Mouse (Mus musculus) left cerebral cortex, postnatal 36 days (tissue): ENCODE measurements around the gene Nt5dc2. TPM values are rescaled to one million over a fixed set of nuclear protein-coding genes. Genes with fewer than 3 reads are reported as not detected.

ENCODE experiments used
- DNase-seq, 2 experiments: peaks; one replicate each; pipeline ENCODE4 v3.0.0; 2021 to 2022; ENCODE audit warnings: low spot score in 2 of 2, mixed read lengths in 1 of 2
- intact Hi-C: fragments of 180-260 bp; cut with DNase I; formaldehyde crosslinking; loops from one replicate; pipeline ENCODE4 v1.15.1; 2025
- total RNA-seq, 2 experiments: library from RNA; stranded (reverse); gene quantifications; 2 replicates each; pipeline ENCODE4 v1.2.3; 2021

Gene Nt5dc2
- total RNA-seq = 1 to 10 TPM; 2.8 to 4.6 TPM

GRCm38 (mm10) chr14:31130236-31131220 lies at the start of gene Nt5dc2:
Nt5dc2 (plus strand) TSS chr14:31131053.
- intact Hi-C loops = loop anchor here (5.0 to 10.0 kb wide), 2 partner anchors 67 to 364 kb away; partner anchors contain the start of genes Eaf1 and Mettl6
- peak; percentile 58 to 59 for DNase-seq

DNA sequence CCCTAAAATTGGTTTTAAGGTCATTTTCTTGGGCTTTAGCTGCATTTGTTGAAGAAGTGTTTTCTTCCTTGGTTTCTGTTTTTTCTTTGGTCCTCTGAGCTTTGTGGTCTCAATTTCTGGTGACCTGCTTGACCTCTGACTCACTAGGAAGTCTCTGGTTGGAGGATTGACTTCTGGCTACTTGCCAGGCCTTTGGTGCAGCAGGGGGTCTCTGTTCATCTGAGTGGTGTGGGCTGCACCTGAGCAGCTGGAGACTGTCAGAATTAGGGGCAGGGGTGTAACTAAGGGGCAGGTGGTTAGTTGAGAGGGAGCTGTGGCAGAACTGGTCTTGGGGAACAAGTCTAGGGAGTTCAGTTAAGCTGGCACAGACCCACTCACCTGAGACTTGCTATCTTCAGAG lies 49.7 kb upstream of the Nt5dc2 start:
- intact Hi-C loops = no loop called here

GRCm38 (mm10) chr14:31087433-31087832 lies 43.4 kb upstream of the Nt5dc2 start:
- no peak for DNase-seq
- intact Hi-C loops = no loop called here

More for the DNA sequence above, 49.7 kb upstream of the Nt5dc2 start:
- DNase-seq = no peak

DNA sequence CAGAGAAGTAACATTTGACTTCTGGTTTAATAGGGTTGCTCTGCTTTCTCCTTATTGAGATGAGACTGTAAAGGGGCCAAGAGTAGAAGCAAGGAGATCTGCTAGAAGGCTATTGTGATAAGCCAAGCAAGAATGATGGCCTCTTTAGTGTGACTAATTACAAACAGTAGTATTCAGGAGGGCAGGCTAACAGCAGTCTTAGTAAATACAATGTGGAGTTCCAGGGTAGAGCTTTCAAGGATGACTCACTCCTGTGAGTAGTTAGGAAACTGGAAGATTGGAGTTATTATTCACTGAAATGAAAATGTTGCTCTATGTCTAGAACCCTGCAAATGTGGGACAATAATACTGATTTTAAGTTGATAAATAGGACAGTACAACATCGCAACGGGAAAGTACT lies 42.3 kb upstream of the Nt5dc2 start:
- intact Hi-C loops = no loop called here
- no peak for DNase-seq

DNA sequence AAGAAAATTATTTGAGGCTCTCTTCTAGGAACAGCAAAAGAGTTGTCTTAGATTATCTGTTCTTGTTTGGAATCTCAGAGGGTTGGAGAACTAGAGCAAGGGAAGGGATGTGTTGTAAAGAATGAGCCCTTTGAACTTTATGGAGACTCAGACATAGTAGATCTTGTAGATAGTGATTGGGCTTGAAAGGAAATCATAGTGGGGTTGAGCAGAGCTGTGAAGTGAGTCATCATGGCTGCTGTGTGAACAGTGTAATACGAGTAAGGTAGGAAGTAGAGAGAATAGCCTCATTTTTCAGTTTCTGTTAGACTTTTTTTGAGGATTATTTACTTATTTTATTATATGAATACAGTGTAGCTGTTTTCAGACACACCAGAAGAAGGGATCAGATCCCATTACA lies 40.9 kb upstream of the Nt5dc2 start:
- intact Hi-C loops = no loop called here
- DNase-seq = no peak

DNA sequence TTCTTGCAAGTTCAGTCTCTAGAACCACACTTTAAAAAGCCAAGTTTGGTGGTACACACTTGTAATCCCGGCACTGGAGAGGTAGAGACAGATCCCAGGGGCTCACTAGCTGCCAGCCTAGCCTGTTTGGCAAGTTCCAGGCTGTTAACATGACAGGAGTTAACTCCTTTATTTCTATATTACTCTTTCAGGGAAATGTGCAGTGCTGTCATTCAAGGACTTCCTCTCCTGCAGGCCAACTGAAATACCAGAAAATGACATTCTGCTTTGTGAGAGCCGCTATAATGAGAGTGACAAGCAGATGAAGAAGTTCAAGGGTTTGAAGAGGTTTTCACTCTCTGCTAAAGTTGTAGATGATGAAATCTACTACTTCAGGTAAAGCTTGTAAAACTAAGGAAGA lies 25.7 kb upstream of the Nt5dc2 start:
- intact Hi-C loops = no loop called here
- DNase-seq = no peak

- intact Hi-C loops = no loop called here
- DNase-seq = no peak
These were observed 20.2 kb upstream of the Nt5dc2 start for GRCm38 (mm10) chr14:31110613-31111012.

DNA sequence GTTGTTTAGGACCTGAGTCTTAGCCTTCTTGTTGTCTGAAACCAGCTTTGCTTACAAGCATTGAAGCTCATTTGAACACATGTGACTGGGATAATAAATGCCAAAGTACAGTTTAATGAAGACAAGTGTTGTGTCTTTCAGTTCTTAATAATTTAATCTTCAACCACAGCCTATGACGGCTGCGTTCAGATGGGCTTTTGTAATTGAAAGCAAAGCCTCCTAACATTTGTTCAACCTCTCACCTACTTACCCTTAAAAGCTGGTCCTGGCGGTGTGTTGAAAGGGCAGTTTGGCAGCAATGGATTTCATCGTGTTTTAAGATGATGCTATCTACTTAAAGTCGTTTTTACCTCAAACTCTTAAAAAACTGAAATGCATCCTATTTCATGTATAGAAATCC lies 18.7 kb upstream of the Nt5dc2 start:
- no peak for DNase-seq
- intact Hi-C loops = no loop called here

DNA sequence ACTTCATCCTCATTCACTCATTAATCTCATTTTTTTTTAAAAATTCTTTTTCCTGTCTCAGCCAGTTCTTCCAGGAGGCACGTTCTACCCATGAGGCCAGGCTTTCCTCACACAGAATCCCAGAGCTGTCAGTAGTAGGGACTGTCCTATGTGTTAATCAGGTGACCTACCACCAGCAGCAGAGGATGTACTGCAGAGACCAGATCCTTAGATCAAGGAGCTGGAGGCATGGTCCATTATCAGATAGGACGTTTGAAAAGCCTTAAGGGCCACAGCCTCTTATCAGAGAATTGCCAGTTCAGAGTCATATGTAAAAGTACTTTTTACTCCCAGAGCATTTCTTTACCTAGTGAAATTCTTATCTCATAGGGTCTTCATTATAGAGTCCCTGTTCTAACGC lies 16.8 kb upstream of the Nt5dc2 start:
- DNase-seq = no peak
- intact Hi-C loops = no loop called here

DNA sequence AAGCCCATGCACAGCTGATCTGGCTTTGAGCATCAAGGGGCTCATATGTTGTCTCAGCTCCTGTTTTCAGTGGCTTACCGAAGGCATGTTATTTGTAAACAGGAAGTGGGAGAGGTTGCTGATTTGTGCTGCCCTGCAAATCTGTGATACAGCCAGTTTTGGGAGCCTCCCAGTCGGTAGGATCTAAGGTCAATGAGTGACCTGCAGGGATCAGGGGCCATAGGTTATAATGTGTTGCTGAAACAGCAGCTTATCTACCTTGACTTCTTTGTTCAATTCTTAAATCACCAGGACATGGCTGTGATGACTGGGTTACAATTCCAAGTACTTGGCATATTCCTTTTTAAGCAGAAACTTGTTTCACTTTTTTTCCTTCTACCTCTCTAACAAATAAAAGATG lies 15.3 kb upstream of the Nt5dc2 start:
- intact Hi-C loops = no loop called here
- no peak for DNase-seq

GRCm38 (mm10) chr14:31125106-31126075 lies 5.5 kb upstream of the Nt5dc2 start:
- no peak for DNase-seq
- intact Hi-C loops = no loop called here

- no peak for DNase-seq
- intact Hi-C loops = no loop called here
These were observed 4.0 kb upstream of the Nt5dc2 start for GRCm38 (mm10) chr14:31126826-31127225.

- intact Hi-C loops = no loop called here
- peak in 1 of 2 experiments; percentile 33 for DNase-seq
These were observed 2.6 kb upstream of the Nt5dc2 start for GRCm38 (mm10) chr14:31128101-31128825.

DNA sequence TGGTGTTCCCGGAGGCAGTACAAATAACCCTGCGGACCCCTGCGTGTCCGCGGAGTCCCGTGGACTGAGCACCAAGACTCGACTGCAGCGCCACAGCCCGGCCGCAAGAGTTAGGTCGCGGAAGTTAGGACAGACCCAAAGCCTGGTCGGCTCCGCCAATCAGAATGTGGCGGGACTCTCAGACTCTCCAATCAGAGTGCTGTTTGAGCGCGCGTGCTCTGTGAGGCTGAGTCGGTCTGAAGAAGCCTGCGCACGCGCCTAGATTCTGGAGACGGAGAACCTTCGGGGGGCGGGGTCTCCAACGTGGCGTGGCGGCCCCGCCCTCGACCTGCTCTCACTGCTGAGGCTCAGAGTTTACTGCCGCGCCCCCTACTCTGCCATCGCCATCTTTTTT lies 2.0 kb upstream of the Nt5dc2 start, which contains the start of gene Smim4:
Gene Smim4, minus strand, starts transcription at position 131 of the 394 bp plus-strand sequence.
- intact Hi-C loops = no loop called here
- DNase-seq = peak; percentile 95 to 96

- DNase-seq = no peak
- intact Hi-C loops = loop anchor here (5.0 to 10.0 kb wide), 2 partner anchors 68 to 365 kb away; partner anchors contain the start of genes Eaf1 and Mettl6
These were observed 1.3 kb upstream of the Nt5dc2 start for GRCm38 (mm10) chr14:31129326-31130235.

- intact Hi-C loops = loop anchor here (5.0 to 10.0 kb wide), 2 partner anchors 66 to 363 kb away; partner anchors contain the start of genes Eaf1 and Mettl6
- DNase-seq = no peak
These were observed 494 bp downstream of the Nt5dc2 start for GRCm38 (mm10) chr14:31131272-31131821.

GRCm38 (mm10) chr14:31132031-31132430 lies 1.2 kb downstream of the Nt5dc2 start:
- DNase-seq = no peak
- intact Hi-C loops = loop anchor here (5.0 to 10.0 kb wide), 2 partner anchors 65 to 363 kb away; partner anchors contain the start of genes Eaf1 and Mettl6
